Mouse (Mus musculus): ENCODE measurements around the gene Hectd4.

- TF ChIP-seq CTCF (IDR thresholded peaks at IDR 0.05; ENCODE audit: borderline replicate concordance, control insufficient read depth, extremely low read depth, insufficient read depth, low read length, poor library complexity): no peak
- TF ChIP-seq POLR2A (IDR thresholded peaks at IDR 0.05; ENCODE audit: control insufficient read depth, extremely low read depth, insufficient read depth, low read length, poor library complexity): no peak
These were observed 160.7 kb downstream of the Hectd4 start for GRCm38 (mm10) chr5:121380692-121381091.

Measured in thymus, adult 2 months (tissue).